In genomic region chr4:134645042-134645948, GRCm38 (mm10) we compare ENCODE assay signal across 19 mouse cellular contexts. TPM values are rescaled to one million over a fixed set of nuclear protein-coding genes. Genes with fewer than 3 reads are reported as not detected.
A peak's percentile ranks its signal among the peaks of the same experiment; 100 is the strongest.
DNase-seq lines count a peak whose midpoint lies in the region; ATAC-seq and TF ChIP-seq lines count a peak whose summit lies in the region.
"Had no signal": no experiment of that assay in that cellular context is flagged by ENCODE, and none has a peak within 500 bp of the region (broad histone marks: within the 10 kb centered on the region; RNA-seq: fewer than 3 reads in every experiment).

No protein-coding gene starts in this region.

- no peaks in the 10 kb centered on the region for H3K36me3 ChIP-seq in E14TG2a.4 (ENCODE audit: insufficient read depth, low read length)
- H3K36me3 ChIP-seq: G1E; hindbrain, embryonic 13.5 days; limb, embryonic 15.5 days had no signal

- 0 out of 2 replicates have a peak overlapping the region, but pooled peaks have one; percentile 17 for H3K4me3 ChIP-seq in E14TG2a.4 (replicated peaks; ENCODE audit: low read length)
- H3K4me3 ChIP-seq: forebrain, embryonic 13.5 days; hindbrain, embryonic 13.5 days; limb, embryonic 15.5 days had no signal

- DNase-seq in layer of hippocampus, adult 9-11 months, result peak; percentile 56
- DNase-seq in layer of hippocampus, postnatal 14 days (ENCODE audit: low spot score in 2 of 2), result no peak
- peak; percentile 48 for DNase-seq in ZHBTc4 (ENCODE audit: low read depth, low spot score)
- DNase-seq in retina, embryonic 14.5 days (ENCODE audit: low spot score), result peak; percentile 64
- DNase-seq in urinary bladder, postnatal 10 days (ENCODE audit: low spot score), result no peak
- no peak for DNase-seq in ovary, adult 18-20 months (ENCODE audit: low spot score)
- DNase-seq: adrenal gland, postnatal 10 days; cerebellum, adult 8-10 months; cerebellum, postnatal 36 days; gastrocnemius, postnatal 36 days; kidney, adult 11 months; kidney, postnatal 4 days; lung, postnatal 4 days had no signal

- peaks cover 17% of the 10 kb centered on the region for H3K4me1 ChIP-seq in E14TG2a.4 (replicated peaks; ENCODE audit: low read depth, low read length)

- no peaks in the 10 kb centered on the region for H3K9me3 ChIP-seq in E14TG2a.4 (ENCODE audit: low read length)
- H3K9me3 ChIP-seq: forebrain, embryonic 13.5 days; G1E; hindbrain, embryonic 13.5 days; limb, embryonic 15.5 days had no signal

- no peak for TF ChIP-seq CTCF in E14TG2a.4 (conservative IDR thresholded peaks at IDR 0.05; ENCODE audit: low read length)

- ATAC-seq in monocyte, adult 5-6 weeks (replicated peaks; ENCODE audit: insufficient number of reproducible peaks, low FRiP score, low TSS enrichment, poor library complexity, severe bottlenecking), result no peak
- ATAC-seq: forebrain, embryonic 13.5 days had no signal

- peaks cover 6% of the 10 kb centered on the region; the same call in 1 of the 2 replicates for H3K27me3 ChIP-seq in E14TG2a.4 (ENCODE audit: insufficient read depth, low read length)
- H3K27me3 ChIP-seq: forebrain, embryonic 13.5 days; hindbrain, embryonic 13.5 days; limb, embryonic 15.5 days had no signal

RNA-seq across cellular contexts. Expression of gene Man1c1, which starts 58.8 kb away (rescaled TPM):
- 10 to 100 TPM; 18.9 to 19.8 TPM for total RNA-seq in layer of hippocampus, postnatal 14 days (2021)
- total RNA-seq in monocyte, adult 5-6 weeks (2017), result 12.8 to 13.9 TPM (median 13.3 TPM) in 3 replicates

Comparison
In these comparisons a context has a peak if more than half of its experiments do, and no peak if none do; other contexts are left out.
1. DNase-seq: peak in layer of hippocampus, adult 9-11 months (single experiment), ZHBTc4 (single experiment) and retina, embryonic 14.5 days (single experiment); none in layer of hippocampus, postnatal 14 days (0 of 2), urinary bladder, postnatal 10 days (single experiment) and ovary, adult 18-20 months (single experiment).